Mouse (Mus musculus) intestine, postnatal 0 days (tissue): ENCODE measurements around the gene Baiap3. TPM values are rescaled to one million over a fixed set of nuclear protein-coding genes. Genes with fewer than 3 reads are reported as not detected.

Source experiments
- ATAC-seq: fragments of 200-750 bp; cut with Nextera tagmentation; 2 replicates; pipeline ENCODE4 v1.8.0; 2017; ENCODE audit warnings: mild to moderate bottlenecking, moderate TSS enrichment, moderate library complexity
- H3K27ac ChIP-seq: fragments of 300-500 bp; sonication (generic); 2 replicates; pipeline ENCODE4 v1.5.1; 2014; ENCODE audit warnings: mild to moderate bottlenecking, low read depth, low read length, moderate library complexity
- H3K27me3 ChIP-seq: fragments of 300-500 bp; sonication (generic); replicated peaks from 2 replicates; pipeline ENCODE4 v1.6.1; 2014; ENCODE audit warnings: low read length, mixed read lengths; ENCODE audit not compliant: control insufficient read depth, insufficient read depth
- H3K36me3 ChIP-seq: fragments of 300-500 bp; sonication (generic); 2 replicates; pipeline ENCODE4 v1.6.1; 2014; ENCODE audit warnings: mild to moderate bottlenecking, moderate library complexity; ENCODE audit not compliant: control insufficient read depth, insufficient read depth
- H3K4me1 ChIP-seq: fragments of 300-500 bp; sonication (generic); replicated peaks from 2 replicates; pipeline ENCODE4 v1.6.1; 2014; ENCODE audit warnings: antibody characterized with exemption, low read length, mixed read lengths; ENCODE audit not compliant: control insufficient read depth, insufficient read depth
- H3K4me2 ChIP-seq: fragments of 300-500 bp; sonication (generic); replicated peaks from 2 replicates; pipeline ENCODE4 v1.6.1; 2014; ENCODE audit warnings: low read depth, mild to moderate bottlenecking, moderate library complexity
- H3K4me3 ChIP-seq: fragments of 300-500 bp; sonication (generic); 2 replicates; pipeline ENCODE4 v1.5.1; 2014; ENCODE audit warnings: low read depth, low read length
- H3K9ac ChIP-seq: fragments of 300-500 bp; sonication (generic); 2 replicates; pipeline ENCODE4 v1.6.1; 2014; ENCODE audit warnings: mild to moderate bottlenecking, low read depth, low read length
- H3K9me3 ChIP-seq: fragments of 300-500 bp; sonication (generic); 2 replicates; pipeline ENCODE4 v1.6.1; 2016; ENCODE audit warnings: mixed run types; ENCODE audit not compliant: control insufficient read depth
- CTCF ChIP-seq: sonication (generic); IDR thresholded peaks from 2 replicates; pipeline ENCODE4 v1.5.1; 2016; ENCODE audit warnings: low read depth, mild to moderate bottlenecking, control low read depth, antibody characterized with exemption, moderate library complexity
- WGBS: fragments of 180-500 bp; shearing (Covaris S2); extraction: QIAGEN DNeasy Blood & Tissue Kit; methylation state at CpG from one replicate; pipeline ENCODE4 v1.1.7; 2014; 5-methylcytosine and 5-hydroxymethylcytosine counted together
- polyA plus RNA-seq: library from polyadenylated mRNA; unstranded; fragments of >200 nt; fragmentation: Nextera tagmentation; extraction: Ambion mirVana; gene quantifications from 2 replicates; pipeline ENCODE4 v1.2.1, GENCODE M21; 2015

Baiap3 gene
- polyA plus RNA-seq, 1 experiment from 2014 or later = 0.86 TPM

GRCm38 (mm10) chr17:25253760-25254159, 2.4 kb downstream of the Baiap3 start:
- Histone ChIP-seq H3K27me3 (peaks cover 11% of the 10 kb centered on the region), H3K4me3 (no peak overlapping the region), H3K9me3 (no peaks in the 10 kb centered on the region), H3K27ac (no peak overlapping the region), H3K4me1 (0 out of 2 replicates have a peak, but pooled peaks cover 3% of the 10 kb centered on the region), H3K9ac (no peak overlapping the region), H3K36me3 (no peaks in the 10 kb centered on the region), H3K4me2 (no peak overlapping the region)
- ATAC-seq = 0 out of 2 replicates have a peak, but pooled peaks have one; percentile 11
- TF ChIP-seq CTCF = no peak
- 28% methylated on average over 10 of the region's 10 CpGs for WGBS

GRCm38 (mm10) chr17:25252643-25253042, 3.5 kb downstream of the Baiap3 start:
- 44% methylated on average over 3 of the region's 3 CpGs for WGBS
- Histone ChIP-seq H3K4me1 (0 out of 2 replicates have a peak, but pooled peaks cover 3% of the 10 kb centered on the region), H3K27me3 (peaks cover 11% of the 10 kb centered on the region), H3K9me3 (no peaks in the 10 kb centered on the region), H3K4me3 (no peak overlapping the region), H3K27ac (no peak overlapping the region), H3K4me2 (no peak overlapping the region), H3K9ac (no peak overlapping the region), H3K36me3 (no peaks in the 10 kb centered on the region)
- no peak for ATAC-seq
- no peak for TF ChIP-seq CTCF

GRCm38 (mm10) chr17:25250181-25250835, 5.9 kb downstream of the Baiap3 start:
- no peaks in the 10 kb centered on the region for H3K4me1 ChIP-seq
- no peak overlapping the region for H3K9ac ChIP-seq
- WGBS = 73% methylated on average over 8 of the region's 8 CpGs
- H3K9me3 ChIP-seq = no peaks in the 10 kb centered on the region
- ATAC-seq = no peak
- no peak overlapping the region for H3K4me2 ChIP-seq
- H3K27ac ChIP-seq = no peak overlapping the region
- H3K36me3 ChIP-seq = no peaks in the 10 kb centered on the region; the same call in 1 of the 2 replicates
- TF ChIP-seq CTCF = no peak
- 0 out of 2 replicates have a peak, but pooled peaks cover 5% of the 10 kb centered on the region for H3K27me3 ChIP-seq
- H3K4me3 ChIP-seq = no peak overlapping the region

GRCm38 (mm10) chr17:25248033-25248750, 8.0 kb downstream of the Baiap3 start:
- 74% methylated on average over 18 of the region's 18 CpGs for WGBS
- ATAC-seq = no peak
- Histone ChIP-seq H3K9me3 (no peaks in the 10 kb centered on the region), H3K4me1 (no peaks in the 10 kb centered on the region), H3K4me3 (no peak overlapping the region), H3K27me3 (no peaks in the 10 kb centered on the region), H3K9ac (no peak overlapping the region), H3K27ac (no peak overlapping the region), H3K36me3 (peaks cover 8% of the 10 kb centered on the region), H3K4me2 (no peak overlapping the region)
- TF ChIP-seq CTCF = no peak

GRCm38 (mm10) chr17:25244239-25244638, 11.9 kb downstream of the Baiap3 start:
- H3K9me3 ChIP-seq = no peaks in the 10 kb centered on the region
- no peak for ATAC-seq
- H3K27me3 ChIP-seq = no peaks in the 10 kb centered on the region
- 78% methylated on average over 16 of the region's 16 CpGs for WGBS
- TF ChIP-seq CTCF = no peak
- no peak overlapping the region for H3K4me2 ChIP-seq
- H3K36me3 ChIP-seq = peaks cover 19% of the 10 kb centered on the region
- peaks cover 3% of the 10 kb centered on the region; the same call in 1 of the 2 replicates for H3K4me1 ChIP-seq
- H3K9ac ChIP-seq = no peak overlapping the region
- H3K4me3 ChIP-seq = no peak overlapping the region
- H3K27ac ChIP-seq = no peak overlapping the region

GRCm38 (mm10) chr17:25243131-25243780, 12.9 kb downstream of the Baiap3 start:
- 84% methylated on average over 11 of the region's 11 CpGs for WGBS
- H3K9ac ChIP-seq = no peak overlapping the region
- H3K4me2 ChIP-seq = no peak overlapping the region
- H3K4me3 ChIP-seq = no peak overlapping the region
- no peak overlapping the region for H3K27ac ChIP-seq
- peak; percentile 35; the same call in 1 of the 2 replicates for TF ChIP-seq CTCF
- H3K9me3 ChIP-seq = no peaks in the 10 kb centered on the region
- H3K27me3 ChIP-seq = no peaks in the 10 kb centered on the region
- no peak for ATAC-seq
- peaks cover 19% of the 10 kb centered on the region for H3K36me3 ChIP-seq
- peaks cover 3% of the 10 kb centered on the region; the same call in 1 of the 2 replicates for H3K4me1 ChIP-seq
